Mouse (Mus musculus) adrenal gland, adult 10 weeks (tissue): ENCODE measurements around the gene Ttc25. TPM values are rescaled to one million over a fixed set of nuclear protein-coding genes. Genes with fewer than 3 reads are reported as not detected.

Source experiments
- polyA plus RNA-seq: library from polyadenylated mRNA; stranded (reverse); fragments of 350-450 nt; fragmentation: Illumina TruSeq; extraction: RNeasy Lipid Tissue Mini Kit (QIAGEN cat#74804); gene quantifications from one replicate; pipeline ENCODE4 v1.2.3, GENCODE M21; 2014; ENCODE audit warnings: low read depth, low replicate concordance

Ttc25 gene
- polyA plus RNA-seq, result 0.64 TPM

GRCm38 (mm10) chr11:100544832-100545745 is at the start of gene Ttc25:
Gene Ttc25 (plus strand): TSS chr11:100545607.

GRCm38 (mm10) chr11:100527458-100528374 is 17.7 kb upstream of the Ttc25 start, which contains the start of gene Acly:
Gene Acly (minus strand): TSS chr11:100528000.

GRCm38 (mm10) chr11:100574708-100575483 is 29.5 kb downstream of the Ttc25 start, which contains the start of gene Cnp:
Gene Cnp (plus strand): TSS chr11:100574904.

GRCm38 (mm10) chr11:100618761-100619484 is 73.5 kb downstream of the Ttc25 start, which contains the start of gene Nkiras2:
Gene Nkiras2 (plus strand): TSS chr11:100619244.

GRCm38 (mm10) chr11:100619982-100620381 is 74.6 kb downstream of the Ttc25 start, which contains the start of gene Dnajc7:
Gene Dnajc7 (minus strand): TSS chr11:100620168.

Other genes with a start within 250 kb of the Ttc25 start
- 1,846 TPM for gene Eif1, start 225.7 kb upstream of the Ttc25 start, polyA plus RNA-seq
- gene Gast, start 211.2 kb upstream of the Ttc25 start, polyA plus RNA-seq, result not detected
- gene Hap1, start 189.5 kb upstream of the Ttc25 start, polyA plus RNA-seq, result 5.1 TPM
- 2.2 TPM for gene Jup, start 147.8 kb upstream of the Ttc25 start, polyA plus RNA-seq
- 10.6 TPM for gene P3h4, start 130.8 kb upstream of the Ttc25 start, polyA plus RNA-seq
- 1.4 TPM for gene Fkbp10, start 129.9 kb upstream of the Ttc25 start, polyA plus RNA-seq
- 30.2 TPM for gene Nt5c3b, start 103.8 kb upstream of the Ttc25 start, polyA plus RNA-seq
- gene Klhl10, start 103.7 kb upstream of the Ttc25 start, polyA plus RNA-seq, result not detected
- gene Klhl11, start 72.9 kb upstream of the Ttc25 start, polyA plus RNA-seq, result 33.4 TPM
- gene Acly, start 17.6 kb upstream of the Ttc25 start, polyA plus RNA-seq, result 787 TPM
- gene Cnp, start 29.3 kb downstream of the Ttc25 start, polyA plus RNA-seq, result 9.6 TPM
- gene Nkiras2, start 73.6 kb downstream of the Ttc25 start, polyA plus RNA-seq, result 2.7 TPM
- gene Dnajc7, start 74.6 kb downstream of the Ttc25 start, polyA plus RNA-seq, result 169 TPM
- gene Zfp385c, start 146.8 kb downstream of the Ttc25 start, polyA plus RNA-seq, result not detected
- 7.8 TPM for gene Dhx58, start 158.7 kb downstream of the Ttc25 start, polyA plus RNA-seq
- gene Kat2a, start 166.9 kb downstream of the Ttc25 start, polyA plus RNA-seq, result 3.3 TPM
- gene Hspb9, start 168.2 kb downstream of the Ttc25 start, polyA plus RNA-seq, result not detected
- gene Rab5c, start 192.6 kb downstream of the Ttc25 start, polyA plus RNA-seq, result 51.3 TPM
- gene Kcnh4, start 214.3 kb downstream of the Ttc25 start, polyA plus RNA-seq, result not detected
- gene Hcrt, start 217.3 kb downstream of the Ttc25 start, polyA plus RNA-seq, result not detected
- 4.3 TPM for gene Ghdc, start 225.3 kb downstream of the Ttc25 start, polyA plus RNA-seq